Mouse (Mus musculus) ES-E14 (cell line): ENCODE data around the gene Adss. TPM values are rescaled to one million over a fixed set of nuclear protein-coding genes. Genes with fewer than 3 reads are reported as not detected.

ENCODE experiments used
- DNase-seq: peaks from one replicate; pipeline ENCODE4 v3.0.0-alpha.2; 2013; ENCODE audit warnings: low read depth, low spot score
- H3K27ac ChIP-seq: 2 replicates; pipeline ENCODE4 v1.5.1; 2012; ENCODE audit warnings: low read depth, mild to moderate bottlenecking, low read length, moderate library complexity, mixed read lengths; ENCODE audit not compliant: poor library complexity, insufficient read depth, severe bottlenecking
- H3K36me3 ChIP-seq: 2 replicates; pipeline ENCODE4 v1.6.1; 2012; ENCODE audit warnings: mild to moderate bottlenecking, low read length, moderate library complexity, mixed read lengths; ENCODE audit not compliant: control insufficient read depth, poor library complexity, insufficient read depth, severe bottlenecking
- H3K4me1 ChIP-seq, 2 experiments: fragments of 150-350 bp in 1 of 2; sonication (generic) in 1 of 2; 2 replicates each; pipeline ENCODE4 v1.6.1; 2012; ENCODE audit warnings: low read length in 2 of 2, mild to moderate bottlenecking in 1 of 2, mixed read lengths in 1 of 2; ENCODE audit not compliant: control insufficient read depth in 2 of 2, insufficient read depth in 2 of 2, poor library complexity in 1 of 2
- H3K4me3 ChIP-seq, 2 experiments: fragments of 150-350 bp in 1 of 2; sonication (generic) in 1 of 2; 2 replicates each; pipeline ENCODE4 v1.5.1; 2012; ENCODE audit warnings: low read length in 2 of 2, low read depth in 1 of 2, mild to moderate bottlenecking in 1 of 2, mixed read lengths in 1 of 2; ENCODE audit not compliant: insufficient read depth in 1 of 2, poor library complexity in 1 of 2, severe bottlenecking in 1 of 2
- H3K9ac ChIP-seq: 2 replicates; pipeline ENCODE4 v1.6.1; 2012; ENCODE audit warnings: low read depth, mild to moderate bottlenecking, low read length, mixed read lengths; ENCODE audit not compliant: poor library complexity, insufficient read depth, severe bottlenecking
- H3K9me3 ChIP-seq: fragments of 150-350 bp; sonication (generic); 2 replicates; pipeline ENCODE4 v1.6.1; 2012; ENCODE audit warnings: low read depth, mild to moderate bottlenecking, low read length; ENCODE audit not compliant: control insufficient read depth, insufficient read depth
- CHD2 ChIP-seq: IDR thresholded peaks from 2 replicates; pipeline ENCODE4 v1.6.1; 2014; ENCODE audit warnings: mild to moderate bottlenecking, low read depth, low read length, inconsistent platforms
- HCFC1 ChIP-seq: IDR thresholded peaks from 2 replicates; pipeline ENCODE4 v1.6.1; 2012; ENCODE audit warnings: low read length, inconsistent platforms, borderline replicate concordance; ENCODE audit not compliant: insufficient read depth
- MAFK ChIP-seq: IDR thresholded peaks from 2 replicates; pipeline ENCODE4 v1.6.1; 2014; ENCODE audit warnings: mild to moderate bottlenecking, low read depth, low read length, inconsistent platforms; ENCODE audit not compliant: insufficient read depth
- ZC3H11A ChIP-seq: IDR thresholded peaks from 2 replicates; pipeline ENCODE4 v1.6.1; 2012; ENCODE audit warnings: low read depth, mild to moderate bottlenecking, inconsistent platforms, low read length, borderline replicate concordance
- ZNF384 ChIP-seq: IDR thresholded peaks from 2 replicates; pipeline ENCODE4 v1.6.1; 2012; ENCODE audit warnings: low read depth, low read length, inconsistent platforms
- in situ Hi-C, 2 experiments: fragments of 600-800 bp; cut with MboI; formaldehyde crosslinking; loops; one replicate each; pipeline ENCODE4 v1.15.1; 2025; ENCODE audit warnings: low sequenced_read_pairs in 2 of 2, inconsistent platforms in 1 of 2; ENCODE audit not compliant: unreplicated experiment in 2 of 2
- total RNA-seq: library from RNA; depleted of rRNA; stranded (reverse); fragments of 300-350 nt; gene quantifications from 2 replicates; pipeline ENCODE4 v1.2.3, GENCODE M21; 2012

Adss gene
- total RNA-seq, 1 experiment, result 96.9 TPM

DNA sequence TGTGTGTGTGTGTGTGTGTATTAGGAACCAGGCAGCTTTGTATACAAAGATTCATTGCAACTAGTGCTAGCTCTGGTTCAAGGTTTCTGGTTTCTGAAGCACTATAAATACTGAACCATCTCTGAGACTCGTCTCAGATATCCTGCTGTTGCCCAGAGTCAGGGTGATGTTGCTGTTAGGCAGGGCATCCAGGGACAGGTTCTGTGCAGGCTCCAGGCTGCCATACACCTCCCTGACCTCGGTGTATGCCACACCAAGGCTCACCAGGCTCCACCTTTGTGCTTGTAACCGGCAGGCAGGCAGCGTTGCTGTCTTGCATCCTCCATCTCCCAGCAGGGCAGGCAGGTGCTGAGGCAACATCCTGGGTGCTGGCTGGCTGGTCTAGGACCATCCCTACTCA lies 72.5 kb downstream of the Adss start:
- TF ChIP-seq MAFK, result no peak
- TF ChIP-seq CHD2, result no peak
- TF ChIP-seq HCFC1, result no peak
- TF ChIP-seq ZNF384, result no peak
- TF ChIP-seq ZC3H11A, result no peak

DNA sequence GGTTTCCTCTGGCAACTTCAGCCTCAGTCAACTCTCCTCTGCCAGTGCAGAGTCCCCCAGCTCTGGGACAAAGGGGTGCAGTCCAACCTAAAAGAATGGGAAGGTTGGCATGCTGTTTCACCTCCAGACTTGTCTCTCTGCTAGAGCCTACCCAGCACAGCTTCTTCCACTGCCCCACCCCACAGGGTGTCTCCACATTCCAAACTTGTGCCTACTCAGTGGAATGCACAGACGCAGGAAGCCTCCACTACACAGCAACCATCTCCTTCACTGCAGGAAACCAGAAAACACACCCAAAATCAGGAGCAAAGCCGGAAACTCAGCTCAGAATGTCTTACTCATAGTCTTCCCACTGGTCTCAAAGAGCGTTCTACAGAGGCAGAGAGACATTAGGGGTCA lies 77.3 kb downstream of the Adss start:
- H3K4me3 ChIP-seq, result no peak overlapping the region
- TF ChIP-seq ZC3H11A, result no peak
- TF ChIP-seq CHD2, result no peak
- no peak for TF ChIP-seq ZNF384
- TF ChIP-seq HCFC1, result no peak
- no peak for TF ChIP-seq MAFK
- H3K4me1 ChIP-seq, result peaks cover 0 to 21% of the 10 kb centered on the region in 2 experiments; a peak in 2 of 4 replicates
- H3K9me3 ChIP-seq, result no peaks in the 10 kb centered on the region
- H3K36me3 ChIP-seq, result no peaks in the 10 kb centered on the region
- peak; percentile 40 for DNase-seq
- no peak overlapping the region for H3K9ac ChIP-seq
- in situ Hi-C loops, result no loop called here
- no peak overlapping the region; the same call in 1 of the 2 replicates for H3K27ac ChIP-seq

More for the DNA sequence above, 72.5 kb downstream of the Adss start:
- no peak for DNase-seq
- in situ Hi-C loops, result no loop called here
- Histone ChIP-seq H3K36me3 (no peaks in the 10 kb centered on the region), H3K4me1 (peaks cover 0 to 3% of the 10 kb centered on the region in 2 experiments; a peak in 2 of 4 replicates), H3K27ac (no peak overlapping the region), H3K9ac (no peak overlapping the region), H3K4me3 (no peak overlapping the region), H3K9me3 (no peaks in the 10 kb centered on the region)

GRCm38 (mm10) chr1:177718340-177719028 lies 77.8 kb downstream of the Adss start:
- Histone ChIP-seq H3K27ac (peak overlapping the region; percentile 62; the same call in 1 of the 2 replicates), H3K9ac (no peak overlapping the region), H3K36me3 (no peaks in the 10 kb centered on the region), H3K4me1 (peaks cover 0 to 21% of the 10 kb centered on the region in 2 experiments; a peak in 2 of 4 replicates), H3K4me3 (no peak overlapping the region), H3K9me3 (no peaks in the 10 kb centered on the region)
- no peak for DNase-seq
- in situ Hi-C loops, result no loop called here
- TF ChIP-seq HCFC1 (no peak), MAFK (no peak), ZNF384 (no peak), CHD2 (no peak), ZC3H11A (no peak)

- no peaks in the 10 kb centered on the region for H3K9me3 ChIP-seq
- in situ Hi-C loops, result no loop called here
- peaks cover 0 to 21% of the 10 kb centered on the region in 2 experiments; a peak in 2 of 4 replicates for H3K4me1 ChIP-seq
- H3K36me3 ChIP-seq, result no peaks in the 10 kb centered on the region
- H3K27ac ChIP-seq, result no peak overlapping the region
- DNase-seq, result no peak
- no peak for TF ChIP-seq MAFK
- no peak for TF ChIP-seq CHD2
- no peak for TF ChIP-seq ZNF384
- TF ChIP-seq ZC3H11A, result no peak
- no peak for TF ChIP-seq HCFC1
- H3K9ac ChIP-seq, result no peak overlapping the region
- no peak overlapping the region for H3K4me3 ChIP-seq
Observed at GRCm38 (mm10) chr1:177717057-177717835, 79.1 kb downstream of the Adss start.
